Mouse (Mus musculus) G1E (cell line): ENCODE data around the gene Pla2g2e.

Experiments
- CTCF ChIP-seq: IDR thresholded peaks from 2 replicates; pipeline ENCODE4 v1.5.1; 2012; ENCODE audit warnings: low read depth, low read length, inconsistent platforms, mixed read lengths
- GATA1 ChIP-seq: IDR thresholded peaks from 2 replicates; pipeline ENCODE4 v1.6.1; 2012; ENCODE audit warnings: borderline replicate concordance, low read length, inconsistent platforms, mixed read lengths
- GATA2 ChIP-seq: IDR thresholded peaks from 2 replicates; pipeline ENCODE4 v1.6.1; 2012; ENCODE audit warnings: low read depth, low read length, inconsistent platforms, borderline replicate concordance
- POLR2AphosphoS5 ChIP-seq: IDR thresholded peaks from 2 replicates; pipeline ENCODE4 v1.6.1; 2012; ENCODE audit warnings: low read depth, low read length, inconsistent platforms; ENCODE audit not compliant: insufficient replicate concordance
- TAL1 ChIP-seq: conservative IDR thresholded peaks from 2 replicates; pipeline ENCODE4 v1.6.1; 2012; ENCODE audit warnings: low read depth, low read length, inconsistent platforms, mixed read lengths

DNA sequence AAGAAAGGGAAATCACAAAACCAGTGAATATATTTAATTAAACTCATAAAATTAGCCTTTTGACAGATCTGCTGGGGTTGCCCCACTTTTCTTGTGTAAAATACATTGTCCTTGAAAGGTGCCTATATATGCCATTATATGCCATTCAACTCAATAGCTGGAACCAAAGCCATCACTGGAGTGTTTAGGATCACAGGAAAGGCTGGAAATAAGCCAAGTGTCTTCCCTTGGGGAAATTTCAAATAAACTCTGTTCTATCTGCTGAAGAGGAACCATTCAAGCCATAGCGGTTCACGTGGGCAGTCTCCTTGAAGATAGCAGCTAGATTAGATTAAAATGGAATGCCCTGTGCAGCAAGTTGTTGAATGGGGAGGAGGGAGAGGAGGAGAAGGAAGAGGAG is 47.8 kb downstream of the Pla2g2e start:
- no peak for TF ChIP-seq CTCF
- no peak for TF ChIP-seq POLR2AphosphoS5
- TF ChIP-seq GATA1 = no peak
- no peak for TF ChIP-seq TAL1
- no peak for TF ChIP-seq GATA2
